Mouse (Mus musculus): ENCODE data around the gene Aqp1. TPM values are rescaled to one million over a fixed set of nuclear protein-coding genes. Genes with fewer than 3 reads are reported as not detected.

Gene Aqp1
- total and polyA plus RNA-seq, 3 experiments, result not detected

- no peak overlapping the region for H3K27ac ChIP-seq (ENCODE audit: insufficient read depth, low read depth)
- no peaks in the 10 kb centered on the region for H3K36me3 ChIP-seq (replicated peaks in 1 of 2; ENCODE audit: control insufficient read depth in 1 of 2, insufficient read depth in 1 of 2, low read length in 1 of 2)
- in situ Hi-C loops (cut with MboI; ENCODE audit: low pct_ligation_motif_present, low pct_unique_long_range_greater_than_20kb, low sequenced_read_pairs), result no loop called here
- no peaks in the 10 kb centered on the region for H3K79me2 ChIP-seq (replicated peaks; ENCODE audit: control insufficient read depth, extremely low read depth, insufficient read depth, poor library complexity, severe bottlenecking)
- no peak overlapping the region for H3K4me3 ChIP-seq (replicated peaks in 1 of 3; ENCODE audit: low read depth in 2 of 3, low read length in 2 of 3, poor library complexity in 1 of 3)
- no peak overlapping the region for H3K4me2 ChIP-seq (ENCODE audit: insufficient read depth, low read depth, poor library complexity, severe bottlenecking)
- H3K4me1 ChIP-seq (ENCODE audit: control insufficient read depth in 1 of 2, insufficient read depth in 2 of 2), result no peaks in the 10 kb centered on the region
- DNase-seq (ENCODE audit: extremely low read depth), result no peak
- H3K9ac ChIP-seq (ENCODE audit: insufficient read depth, low read depth), result no peak overlapping the region
- dilution Hi-C loops (cut with MboI; ENCODE audit: extremely low pct_ligation_motif_present, extremely low pct_unique_long_range_greater_than_20kb, low sequenced_read_pairs), result no loop called here
- H3K9me3 ChIP-seq (replicated peaks; ENCODE audit: low read length), result no peaks in the 10 kb centered on the region
- peaks cover 76% of the 10 kb centered on the region for H3K27me3 ChIP-seq (replicated peaks)
- TF ChIP-seq GABPA (IDR thresholded peaks at IDR 0.05; ENCODE audit: insufficient replicate concordance, low read depth, low read length), result no peak
- TF ChIP-seq POLR2A (IDR thresholded peaks at IDR 0.05; ENCODE audit: low read depth, low read length), result no peak
- no peak for TF ChIP-seq MYC (IDR thresholded peaks at IDR 0.05; ENCODE audit: low read depth, low read length)
- no peak for TF ChIP-seq USF1 (IDR thresholded peaks at IDR 0.05; ENCODE audit: low read depth, low read length)
- TF ChIP-seq ZMIZ1 (IDR thresholded peaks at IDR 0.05; ENCODE audit: low read depth, low read length), result no peak
- no peak for TF ChIP-seq CHD1 (IDR thresholded peaks at IDR 0.05; ENCODE audit: low read depth, low read length)
- no peak for TF ChIP-seq ZC3H11A (IDR thresholded peaks at IDR 0.05; ENCODE audit: low read depth, low read length)
- no peak for TF ChIP-seq ZNF384 (IDR thresholded peaks at IDR 0.05; ENCODE audit: low read depth, low read length)
- TF ChIP-seq KAT2A (IDR thresholded peaks at IDR 0.05; ENCODE audit: insufficient replicate concordance, low read length), result no peak
These were observed 19.9 kb downstream of the Aqp1 start for GRCm38 (mm10) chr6:55356017-55356703.

- H3K27ac ChIP-seq (ENCODE audit: insufficient read depth, low read depth), result no peak overlapping the region
- dilution Hi-C loops (cut with MboI; ENCODE audit: extremely low pct_ligation_motif_present, extremely low pct_unique_long_range_greater_than_20kb, low sequenced_read_pairs), result no loop called here
These were observed 20.9 kb downstream of the Aqp1 start for GRCm38 (mm10) chr6:55356976-55357635.

GRCm38 (mm10) chr6:55357636-55358031, 21.4 kb downstream of the Aqp1 start:
- Histone ChIP-seq H3K4me2 (ENCODE audit: insufficient read depth, low read depth, poor library complexity, severe bottlenecking) (no peak overlapping the region), H3K9ac (ENCODE audit: insufficient read depth, low read depth) (no peak overlapping the region), H3K9me3 (replicated peaks; ENCODE audit: low read length) (no peaks in the 10 kb centered on the region), H3K36me3 (replicated peaks in 1 of 2; ENCODE audit: control insufficient read depth in 1 of 2, insufficient read depth in 1 of 2, low read length in 1 of 2) (no peaks in the 10 kb centered on the region), H3K4me3 (replicated peaks in 1 of 3; ENCODE audit: low read depth in 2 of 3, low read length in 2 of 3, poor library complexity in 1 of 3) (no peak overlapping the region), H3K27ac (ENCODE audit: insufficient read depth, low read depth) (no peak overlapping the region), H3K79me2 (replicated peaks; ENCODE audit: control insufficient read depth, extremely low read depth, insufficient read depth, poor library complexity, severe bottlenecking) (no peaks in the 10 kb centered on the region), H3K27me3 (replicated peaks) (peaks cover 75% of the 10 kb centered on the region), H3K4me1 (ENCODE audit: control insufficient read depth in 1 of 2, insufficient read depth in 2 of 2) (no peaks in the 10 kb centered on the region)
- no peak for TF ChIP-seq KAT2A (IDR thresholded peaks at IDR 0.05; ENCODE audit: insufficient replicate concordance, low read length)
- TF ChIP-seq POLR2AphosphoS2 (IDR thresholded peaks at IDR 0.05; ENCODE audit: low read depth, low read length), result no peak
- DNase-seq (ENCODE audit: extremely low read depth), result no peak
- dilution Hi-C loops (cut with MboI; ENCODE audit: extremely low pct_ligation_motif_present, extremely low pct_unique_long_range_greater_than_20kb, low sequenced_read_pairs) (no loop called here), in situ Hi-C loops (cut with MboI; ENCODE audit: low pct_ligation_motif_present, low pct_unique_long_range_greater_than_20kb, low sequenced_read_pairs) (no loop called here)

More at GRCm38 (mm10) chr6:55356976-55357635, 20.9 kb downstream of the Aqp1 start:
- Histone ChIP-seq H3K4me3 (replicated peaks in 1 of 3; ENCODE audit: low read depth in 2 of 3, low read length in 2 of 3, poor library complexity in 1 of 3) (no peak overlapping the region), H3K27me3 (replicated peaks) (peaks cover 73% of the 10 kb centered on the region), H3K9me3 (replicated peaks; ENCODE audit: low read length) (no peaks in the 10 kb centered on the region), H3K4me1 (ENCODE audit: control insufficient read depth in 1 of 2, insufficient read depth in 2 of 2) (no peaks in the 10 kb centered on the region), H3K4me2 (ENCODE audit: insufficient read depth, low read depth, poor library complexity, severe bottlenecking) (no peak overlapping the region), H3K79me2 (replicated peaks; ENCODE audit: control insufficient read depth, extremely low read depth, insufficient read depth, poor library complexity, severe bottlenecking) (no peaks in the 10 kb centered on the region), H3K36me3 (replicated peaks in 1 of 2; ENCODE audit: control insufficient read depth in 1 of 2, insufficient read depth in 1 of 2, low read length in 1 of 2) (no peaks in the 10 kb centered on the region), H3K9ac (ENCODE audit: insufficient read depth, low read depth) (no peak overlapping the region)
- in situ Hi-C loops (cut with MboI; ENCODE audit: low pct_ligation_motif_present, low pct_unique_long_range_greater_than_20kb, low sequenced_read_pairs), result no loop called here
- TF ChIP-seq CHD2 (IDR thresholded peaks at IDR 0.05; ENCODE audit: low read length), result no peak
- no peak for TF ChIP-seq MEF2A (IDR thresholded peaks at IDR 0.05; ENCODE audit: borderline replicate concordance, low read depth, low read length)
- TF ChIP-seq TBP (conservative IDR thresholded peaks at IDR 0.05; ENCODE audit: low read depth, low read length), result no peak
- no peak for TF ChIP-seq MAX (IDR thresholded peaks at IDR 0.05; ENCODE audit: low read length)
- no peak for TF ChIP-seq USF2 (conservative IDR thresholded peaks at IDR 0.05; ENCODE audit: low read depth, low read length)
- DNase-seq (ENCODE audit: extremely low read depth), result no peak

Data from CH12.LX (cell line).